Mouse (Mus musculus) cortical plate, adult 2 months (tissue): ENCODE data around the gene Trim10.

ENCODE experiments used
- CTCF ChIP-seq: fragments of 200-500 bp; IDR thresholded peaks from 2 replicates; pipeline ENCODE4 v1.5.1; 2011; ENCODE audit warnings: mild to moderate bottlenecking, control low read depth, low read length; ENCODE audit not compliant: insufficient read depth; ENCODE audit errors: extremely low read depth
- POLR2A ChIP-seq: fragments of 200-500 bp; IDR thresholded peaks from 2 replicates; pipeline ENCODE4 v1.6.1; 2011; ENCODE audit warnings: mild to moderate bottlenecking, low read length, control low read depth; ENCODE audit not compliant: insufficient read depth; ENCODE audit errors: extremely low read depth

DNA sequence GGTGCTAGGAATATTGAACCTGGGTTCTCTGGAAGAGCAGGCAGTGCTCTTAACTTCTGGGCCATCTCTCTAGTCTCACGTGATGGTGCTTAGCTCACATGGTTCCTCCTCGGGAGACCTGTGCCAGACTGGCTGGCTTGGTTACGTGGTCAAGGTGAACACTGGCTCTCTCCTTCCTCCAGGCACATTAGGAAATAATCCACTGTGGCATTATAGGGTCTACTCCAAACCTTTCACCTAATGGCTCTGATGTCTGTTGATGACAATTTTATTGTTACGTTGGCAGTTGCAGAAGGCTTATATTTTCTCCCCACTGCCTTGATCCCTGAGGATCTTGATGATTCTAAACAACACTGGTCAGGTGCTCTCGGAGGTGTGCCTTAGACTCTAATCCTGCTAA, 20.5 kb upstream of the Trim10 start:
- no peak for TF ChIP-seq CTCF
- no peak for TF ChIP-seq POLR2A
